Mouse (Mus musculus) brain, embryonic 14.5 days (tissue): ENCODE data around the gene Mrpl48.
A peak's percentile ranks its signal among the peaks of the same experiment; 100 is the strongest.

Experiments
- CTCF ChIP-seq: fragments of 200-500 bp; IDR thresholded peaks from 2 replicates; pipeline ENCODE4 v1.5.1; 2012; ENCODE audit warnings: inconsistent platforms, mild to moderate bottlenecking, moderate library complexity, borderline replicate concordance; ENCODE audit not compliant: insufficient read depth, insufficient read length; ENCODE audit errors: extremely low read depth
- POLR2A ChIP-seq: fragments of 200-500 bp; IDR thresholded peaks from 2 replicates; pipeline ENCODE4 v1.6.1; 2012; ENCODE audit warnings: mild to moderate bottlenecking, inconsistent platforms, borderline replicate concordance; ENCODE audit not compliant: poor library complexity, insufficient read depth, insufficient read length, severe bottlenecking; ENCODE audit errors: extremely low read depth

GRCm38 (mm10) chr7:100582727-100583236 lies 25.3 kb downstream of the Mrpl48 start:
- TF ChIP-seq POLR2A (peak; percentile 43; the same call in 1 of the 2 replicates), CTCF (no peak)
